Mouse (Mus musculus) intestine, postnatal 0 days (tissue): ENCODE measurements around the gene U2af1l4. TPM values are rescaled to one million over a fixed set of nuclear protein-coding genes. Genes with fewer than 3 reads are reported as not detected.
A peak's percentile ranks its signal among the peaks of the same experiment; 100 is the strongest.

Source experiments
- ATAC-seq: fragments of 200-750 bp; cut with Nextera tagmentation; 2 replicates; pipeline ENCODE4 v1.8.0; 2017; ENCODE audit warnings: mild to moderate bottlenecking, moderate TSS enrichment, moderate library complexity
- H3K27ac ChIP-seq: fragments of 300-500 bp; sonication (generic); 2 replicates; pipeline ENCODE4 v1.5.1; 2014; ENCODE audit warnings: mild to moderate bottlenecking, low read depth, low read length, moderate library complexity
- H3K27me3 ChIP-seq: fragments of 300-500 bp; sonication (generic); replicated peaks from 2 replicates; pipeline ENCODE4 v1.6.1; 2014; ENCODE audit warnings: low read length, mixed read lengths; ENCODE audit not compliant: control insufficient read depth, insufficient read depth
- H3K36me3 ChIP-seq: fragments of 300-500 bp; sonication (generic); 2 replicates; pipeline ENCODE4 v1.6.1; 2014; ENCODE audit warnings: mild to moderate bottlenecking, moderate library complexity; ENCODE audit not compliant: control insufficient read depth, insufficient read depth
- H3K4me1 ChIP-seq: fragments of 300-500 bp; sonication (generic); replicated peaks from 2 replicates; pipeline ENCODE4 v1.6.1; 2014; ENCODE audit warnings: antibody characterized with exemption, low read length, mixed read lengths; ENCODE audit not compliant: control insufficient read depth, insufficient read depth
- H3K4me2 ChIP-seq: fragments of 300-500 bp; sonication (generic); replicated peaks from 2 replicates; pipeline ENCODE4 v1.6.1; 2014; ENCODE audit warnings: low read depth, mild to moderate bottlenecking, moderate library complexity
- H3K4me3 ChIP-seq: fragments of 300-500 bp; sonication (generic); 2 replicates; pipeline ENCODE4 v1.5.1; 2014; ENCODE audit warnings: low read depth, low read length
- H3K9ac ChIP-seq: fragments of 300-500 bp; sonication (generic); 2 replicates; pipeline ENCODE4 v1.6.1; 2014; ENCODE audit warnings: mild to moderate bottlenecking, low read depth, low read length
- H3K9me3 ChIP-seq: fragments of 300-500 bp; sonication (generic); 2 replicates; pipeline ENCODE4 v1.6.1; 2016; ENCODE audit warnings: mixed run types; ENCODE audit not compliant: control insufficient read depth
- CTCF ChIP-seq: sonication (generic); IDR thresholded peaks from 2 replicates; pipeline ENCODE4 v1.5.1; 2016; ENCODE audit warnings: low read depth, mild to moderate bottlenecking, control low read depth, antibody characterized with exemption, moderate library complexity
- WGBS: fragments of 180-500 bp; shearing (Covaris S2); extraction: QIAGEN DNeasy Blood & Tissue Kit; methylation state at CpG from one replicate; pipeline ENCODE4 v1.1.7; 2014; 5-methylcytosine and 5-hydroxymethylcytosine counted together
- polyA plus RNA-seq: library from polyadenylated mRNA; unstranded; fragments of >200 nt; fragmentation: Nextera tagmentation; extraction: Ambion mirVana; gene quantifications from 2 replicates; pipeline ENCODE4 v1.2.1, GENCODE M21; 2015

Gene U2af1l4
- polyA plus RNA-seq, 1 experiment from 2014 or later: 68.6 TPM

DNA sequence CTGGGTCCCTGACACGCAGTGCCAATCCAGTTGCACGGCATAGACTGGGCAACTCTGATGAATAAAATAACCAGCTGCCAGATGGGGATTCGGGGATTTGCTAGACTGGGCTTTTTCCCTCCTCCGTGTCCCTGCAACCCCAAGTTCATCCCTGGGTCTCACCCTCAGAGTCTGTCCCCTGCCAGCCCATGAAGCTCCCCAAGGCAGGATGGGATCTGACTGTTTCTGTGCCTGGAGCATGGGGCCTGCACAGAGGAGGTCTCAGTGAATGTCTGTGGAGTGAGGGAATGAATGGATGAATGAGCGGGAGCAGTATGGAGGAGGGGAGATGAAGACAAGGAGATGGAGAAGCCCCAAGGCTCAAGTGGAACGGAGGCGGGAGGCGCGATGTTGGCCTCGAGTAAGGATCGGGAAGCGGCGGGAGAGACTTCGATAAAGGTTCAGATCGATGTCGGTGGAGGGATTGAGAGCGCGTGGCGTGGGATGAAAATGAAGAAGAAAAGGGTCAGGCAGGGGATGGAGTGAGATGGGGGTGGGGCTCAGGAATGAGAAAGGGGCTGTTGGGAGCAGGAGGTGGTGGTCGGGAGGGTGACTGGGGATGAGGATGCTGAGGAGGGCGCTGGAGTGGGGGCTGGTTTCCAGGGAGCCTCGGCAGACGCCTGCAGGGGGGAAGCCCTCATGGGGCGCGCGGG lies 29.0 kb upstream of the U2af1l4 start:
- WGBS: 19% methylated on average over 23 of the region's 26 CpGs

GRCm38 (mm10) chr7:30534633-30535577 lies 28.2 kb upstream of the U2af1l4 start, which contains the start of gene Arhgap33:
Gene Arhgap33, minus strand, starts transcription at chr7:30535060.
- H3K27ac ChIP-seq: no peak within 1 kb of the TSS
- H3K36me3 ChIP-seq: peaks cover 7% of the 10 kb centered on the region; the same call in 1 of the 2 replicates
- WGBS: under 1% methylated on average over 60 of the region's 84 CpGs
- no peak for TF ChIP-seq CTCF
- peak within 1 kb of the TSS; percentile 75 for H3K4me3 ChIP-seq
- H3K4me1 ChIP-seq: peaks cover 3% of the 10 kb centered on the region; the same call in 1 of the 2 replicates
- peak; percentile 92 for ATAC-seq
- no peaks in the 10 kb centered on the region for H3K9me3 ChIP-seq
- peak within 1 kb of the TSS; percentile 37; the same call in 1 of the 2 replicates for H3K9ac ChIP-seq
- H3K27me3 ChIP-seq: no peaks in the 10 kb centered on the region
- peak within 1 kb of the TSS; percentile 97 for H3K4me2 ChIP-seq

More for the DNA sequence above, 29.0 kb upstream of the U2af1l4 start:
- peak overlapping the region; percentile 75 for H3K4me3 ChIP-seq
- peak overlapping the region; percentile 97 for H3K4me2 ChIP-seq
- H3K36me3 ChIP-seq: peaks cover 14% of the 10 kb centered on the region
- H3K4me1 ChIP-seq: peaks cover 3% of the 10 kb centered on the region; the same call in 1 of the 2 replicates
- H3K9me3 ChIP-seq: no peaks in the 10 kb centered on the region
- no peaks in the 10 kb centered on the region for H3K27me3 ChIP-seq
- H3K9ac ChIP-seq: peak overlapping the region; percentile 37; the same call in 1 of the 2 replicates
- ATAC-seq: no peak; the same call in 1 of the 2 replicates
- H3K27ac ChIP-seq: no peak overlapping the region
- no peak for TF ChIP-seq CTCF

- no peak overlapping the region for H3K27ac ChIP-seq
- H3K9me3 ChIP-seq: no peaks in the 10 kb centered on the region
These were observed 22.5 kb upstream of the U2af1l4 start for GRCm38 (mm10) chr7:30540572-30540971.

DNA sequence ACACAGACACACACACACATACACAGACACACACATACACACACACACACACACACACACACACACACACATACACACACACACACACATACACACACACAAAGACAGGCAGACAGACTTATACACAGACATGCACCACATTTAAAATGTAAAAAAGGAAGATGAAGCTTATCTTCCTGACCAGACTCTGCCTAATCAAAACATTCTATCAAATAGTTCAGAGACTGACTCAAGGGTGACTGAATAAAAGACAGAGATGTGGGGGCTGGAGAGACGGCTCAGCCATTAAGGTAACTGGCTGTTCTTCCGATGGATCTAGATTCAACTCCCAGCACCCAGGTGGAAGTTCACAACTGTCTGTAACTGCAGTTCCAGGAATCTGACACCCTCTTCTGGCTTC lies 18.8 kb upstream of the U2af1l4 start:
- Histone ChIP-seq H3K36me3 (peaks cover 19% of the 10 kb centered on the region; the same call in 1 of the 2 replicates), H3K9me3 (no peaks in the 10 kb centered on the region), H3K27ac (no peak overlapping the region), H3K4me1 (no peaks in the 10 kb centered on the region), H3K4me2 (no peak overlapping the region), H3K4me3 (no peak overlapping the region), H3K9ac (no peak overlapping the region), H3K27me3 (no peaks in the 10 kb centered on the region)
- no peak for TF ChIP-seq CTCF
- WGBS: 91% methylated on average over 2 of the region's 2 CpGs
- no peak for ATAC-seq

More at GRCm38 (mm10) chr7:30540572-30540971, 22.5 kb upstream of the U2af1l4 start:
- H3K4me3 ChIP-seq: no peak overlapping the region
- H3K4me2 ChIP-seq: no peak overlapping the region
- ATAC-seq: no peak
- no peaks in the 10 kb centered on the region for H3K4me1 ChIP-seq
- H3K36me3 ChIP-seq: peaks cover 19% of the 10 kb centered on the region; the same call in 1 of the 2 replicates
- WGBS: 91% methylated on average over 7 of the region's 7 CpGs
- no peak overlapping the region for H3K9ac ChIP-seq
- TF ChIP-seq CTCF: no peak
- H3K27me3 ChIP-seq: no peaks in the 10 kb centered on the region

DNA sequence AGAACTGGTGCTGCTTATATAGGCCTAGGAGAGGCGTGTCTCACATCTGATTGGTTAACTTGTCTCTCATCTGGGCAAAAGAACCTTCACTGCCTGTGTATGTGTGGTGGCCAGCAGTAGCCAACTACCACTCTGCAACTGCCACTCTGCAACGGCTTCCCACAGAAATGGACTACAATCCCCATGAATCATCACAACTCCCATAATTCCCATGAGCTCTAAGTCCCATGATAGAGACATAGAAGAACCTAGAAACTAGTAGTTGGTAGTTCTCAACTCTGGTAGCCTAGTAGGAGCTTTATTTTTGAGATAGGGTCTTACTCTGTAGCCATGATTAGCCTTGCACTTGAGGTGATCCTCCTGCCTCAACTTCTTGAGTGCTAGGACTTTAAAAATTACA lies 13.2 kb upstream of the U2af1l4 start:
- Histone ChIP-seq H3K4me2 (no peak overlapping the region), H3K4me1 (peaks cover 3% of the 10 kb centered on the region; the same call in 1 of the 2 replicates), H3K9ac (no peak overlapping the region), H3K9me3 (no peaks in the 10 kb centered on the region), H3K4me3 (no peak overlapping the region), H3K27me3 (no peaks in the 10 kb centered on the region), H3K36me3 (peaks cover 8% of the 10 kb centered on the region), H3K27ac (no peak overlapping the region)
- WGBS: 82% methylated on average over 2 of the region's 2 CpGs
- no peak for TF ChIP-seq CTCF
- ATAC-seq: no peak

DNA sequence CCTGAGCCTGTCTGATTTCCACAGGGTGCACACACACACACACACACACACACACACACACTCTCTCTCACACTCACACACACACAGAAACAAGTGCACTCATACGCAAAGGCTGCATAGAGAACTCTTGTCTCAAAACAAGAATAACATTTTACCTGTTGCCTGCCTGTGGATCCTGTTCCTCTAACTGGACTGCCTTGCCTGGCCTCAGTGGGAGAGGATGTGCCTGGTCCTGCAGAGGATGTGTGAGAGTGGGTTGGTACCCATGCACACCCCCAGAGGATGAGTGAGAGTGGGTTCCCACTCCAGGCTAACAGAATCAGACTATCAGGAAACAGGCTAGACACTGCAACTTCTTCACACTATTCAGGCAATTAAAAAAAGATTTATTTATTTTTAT lies 12.5 kb upstream of the U2af1l4 start:
- no peak for ATAC-seq
- Histone ChIP-seq H3K27ac (no peak overlapping the region), H3K36me3 (peaks cover 14% of the 10 kb centered on the region), H3K27me3 (no peaks in the 10 kb centered on the region), H3K4me3 (no peak overlapping the region), H3K4me2 (no peak overlapping the region), H3K9me3 (no peaks in the 10 kb centered on the region), H3K4me1 (peaks cover 3% of the 10 kb centered on the region; the same call in 1 of the 2 replicates), H3K9ac (no peak overlapping the region)
- TF ChIP-seq CTCF: no peak
- 100% methylated on average over 1 of the region's 1 CpGs for WGBS
